Mouse (Mus musculus) embryonic facial prominence, embryonic 14.5 days (tissue): ENCODE measurements around the gene Ap3s2. TPM values are rescaled to one million over a fixed set of nuclear protein-coding genes. Genes with fewer than 3 reads are reported as not detected.

Source experiments
- ATAC-seq: fragments of 200-750 bp; cut with Nextera tagmentation; 2 replicates; pipeline ENCODE4 v1.8.0; 2017; ENCODE audit warnings: low read depth, moderate number of reproducible peaks, moderate TSS enrichment
- DNase-seq: peaks from one replicate; pipeline ENCODE4 v3.0.0-alpha.2; 2015; ENCODE audit warnings: low spot score
- H3K27ac ChIP-seq: fragments of 300-500 bp; sonication (generic); replicated peaks from 2 replicates; pipeline ENCODE4 v1.5.1; 2014; ENCODE audit warnings: low read depth, mild to moderate bottlenecking, low read length, moderate library complexity
- H3K27me3 ChIP-seq: fragments of 300-500 bp; sonication (generic); replicated peaks from 2 replicates; pipeline ENCODE4 v1.6.1; 2014; ENCODE audit warnings: low read length; ENCODE audit not compliant: control insufficient read depth, insufficient read depth
- H3K36me3 ChIP-seq: fragments of 300-500 bp; sonication (generic); 2 replicates; pipeline ENCODE4 v1.6.1; 2014; ENCODE audit warnings: low read length, mixed read lengths; ENCODE audit not compliant: control insufficient read depth, insufficient read depth
- H3K4me1 ChIP-seq: fragments of 300-500 bp; sonication (generic); 2 replicates; pipeline ENCODE4 v1.6.1; 2014; ENCODE audit warnings: antibody characterized with exemption, low read length; ENCODE audit not compliant: control insufficient read depth, insufficient read depth
- H3K4me2 ChIP-seq: fragments of 300-500 bp; sonication (generic); 2 replicates; pipeline ENCODE4 v1.6.1; 2014; ENCODE audit warnings: low read depth, mild to moderate bottlenecking, low read length, moderate library complexity, mixed read lengths
- H3K4me3 ChIP-seq: fragments of 300-500 bp; sonication (generic); 2 replicates; pipeline ENCODE4 v1.5.1; 2014; ENCODE audit warnings: low read depth, mild to moderate bottlenecking, low read length
- H3K9ac ChIP-seq: fragments of 300-500 bp; sonication (generic); 2 replicates; pipeline ENCODE4 v1.6.1; 2014; ENCODE audit warnings: low read depth, mild to moderate bottlenecking, low read length, moderate library complexity, mixed read lengths
- H3K9me3 ChIP-seq: fragments of 300-500 bp; sonication (generic); 2 replicates; pipeline ENCODE4 v1.6.1; 2016; ENCODE audit warnings: low read length; ENCODE audit not compliant: control insufficient read depth
- WGBS: fragments of 180-500 bp; shearing (Covaris S2); extraction: QIAGEN DNeasy Blood & Tissue Kit; methylation state at CpG from one replicate; pipeline ENCODE4 v1.1.7; 2014; 5-methylcytosine and 5-hydroxymethylcytosine counted together
- polyA plus RNA-seq: library from polyadenylated mRNA; unstranded; fragments of >200 nt; fragmentation: Nextera tagmentation; extraction: Ambion mirVana; gene quantifications from 2 replicates; pipeline ENCODE4 v1.2.1, GENCODE M21; 2014

The Ap3s2 gene
- polyA plus RNA-seq, 1 experiment from 2014 or later = 31.9 TPM

DNA sequence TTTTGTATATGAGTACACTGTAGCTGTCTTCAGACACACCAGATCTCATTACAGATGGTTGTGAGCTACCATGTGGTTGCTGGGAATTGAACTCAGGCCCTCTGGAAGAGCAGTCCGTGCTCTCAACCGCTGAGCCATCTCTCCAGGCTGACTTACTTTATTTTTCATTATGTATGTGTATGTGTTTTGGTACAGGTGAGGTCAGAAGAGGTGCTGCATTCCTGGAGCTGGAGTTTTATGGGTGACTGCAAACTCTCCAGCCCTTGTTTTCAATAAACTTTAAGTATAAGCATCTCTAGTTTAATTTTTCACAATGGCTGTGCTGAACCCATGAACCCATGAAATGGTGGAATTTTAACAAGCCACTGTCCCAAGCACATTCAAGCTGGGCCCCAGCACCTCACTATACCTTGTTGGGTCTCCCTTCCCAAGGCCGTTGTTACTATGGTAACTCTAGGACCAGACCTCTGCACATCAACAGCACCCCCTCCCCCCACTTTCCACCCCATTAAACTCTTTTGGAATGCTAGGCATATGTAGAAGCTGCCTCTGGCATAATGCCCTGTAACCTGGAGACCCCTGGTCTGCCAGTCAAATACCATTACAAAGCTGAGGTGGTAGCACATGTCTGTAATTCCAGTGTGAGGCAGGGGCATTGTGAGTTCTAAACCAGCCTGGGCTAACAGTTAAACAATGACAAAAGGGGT lies 54.0 kb downstream of the Ap3s2 start:
- no peak overlapping the region for H3K9ac ChIP-seq
- 76% methylated on average over 3 of the region's 3 CpGs for WGBS
- no peaks in the 10 kb centered on the region for H3K4me1 ChIP-seq
- no peak overlapping the region for H3K27ac ChIP-seq
- H3K9me3 ChIP-seq = no peaks in the 10 kb centered on the region
- no peak for DNase-seq
- no peak overlapping the region for H3K4me2 ChIP-seq
- no peaks in the 10 kb centered on the region for H3K27me3 ChIP-seq
- H3K36me3 ChIP-seq = no peaks in the 10 kb centered on the region
- no peak overlapping the region for H3K4me3 ChIP-seq
- no peak for ATAC-seq

DNA sequence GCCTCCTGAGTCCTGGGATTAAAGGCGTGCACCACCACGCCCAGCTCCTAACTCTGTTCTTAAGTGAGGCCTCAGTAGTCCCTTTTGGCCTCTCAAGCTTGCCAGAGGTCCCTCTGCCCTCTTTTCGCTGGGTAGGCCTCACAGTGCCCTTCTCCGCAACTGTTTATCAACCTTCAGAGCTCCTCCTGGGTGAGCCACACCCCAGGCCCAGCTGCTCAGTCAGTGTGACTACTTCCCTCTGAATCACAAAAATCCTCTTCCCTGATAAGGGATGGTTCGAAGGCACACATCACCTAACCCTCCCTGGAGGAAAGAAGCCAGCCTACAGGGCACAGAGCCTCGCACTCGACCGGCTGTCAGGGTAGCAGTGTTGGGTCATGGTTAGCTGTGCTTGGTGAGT lies 58.7 kb downstream of the Ap3s2 start:
- 89% methylated on average over 8 of the region's 8 CpGs for WGBS
- DNase-seq (no peak), ATAC-seq (no peak)

DNA sequence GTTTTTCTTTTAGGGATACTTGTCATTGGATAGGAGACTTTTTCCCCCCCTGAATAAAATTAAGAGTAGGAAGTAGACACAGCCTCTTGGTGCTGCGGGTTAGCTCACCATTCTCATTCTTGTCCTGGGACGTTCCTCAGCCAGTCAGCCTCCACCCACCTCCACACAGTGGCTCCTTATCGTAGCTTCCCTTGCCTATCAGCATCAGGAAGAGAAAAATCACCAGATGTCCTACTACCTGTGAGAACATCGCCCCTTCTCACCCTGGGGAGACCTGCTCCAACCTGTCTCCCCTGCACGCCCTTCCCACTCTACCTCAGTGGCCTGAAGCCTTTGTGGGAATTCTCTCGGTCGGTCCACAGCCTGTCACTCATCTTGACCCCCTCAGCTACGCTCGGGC lies 59.6 kb downstream of the Ap3s2 start, which contains the start of gene Anpep:
Gene Anpep, minus strand, starts transcription at position 249 of the 400 bp plus-strand sequence.
- no peak within 1 kb of the TSS for H3K9ac ChIP-seq
- DNase-seq (no peak), ATAC-seq (no peak)
- H3K27ac ChIP-seq = no peak within 1 kb of the TSS
- 61% methylated on average over 9 of the region's 9 CpGs for WGBS
- no peak within 1 kb of the TSS for H3K4me2 ChIP-seq
- H3K4me1 ChIP-seq = peaks cover 12% of the 10 kb centered on the region
- H3K9me3 ChIP-seq = no peaks in the 10 kb centered on the region
- H3K27me3 ChIP-seq = no peaks in the 10 kb centered on the region
- no peaks in the 10 kb centered on the region for H3K36me3 ChIP-seq
- no peak within 1 kb of the TSS for H3K4me3 ChIP-seq

More for the DNA sequence above, 58.7 kb downstream of the Ap3s2 start:
- H3K4me2 ChIP-seq = no peak overlapping the region
- peaks cover 12% of the 10 kb centered on the region for H3K4me1 ChIP-seq
- H3K9ac ChIP-seq = no peak overlapping the region
- H3K27ac ChIP-seq = no peak overlapping the region
- no peaks in the 10 kb centered on the region for H3K9me3 ChIP-seq
- H3K4me3 ChIP-seq = no peak overlapping the region
- no peaks in the 10 kb centered on the region for H3K36me3 ChIP-seq
- H3K27me3 ChIP-seq = no peaks in the 10 kb centered on the region

DNA sequence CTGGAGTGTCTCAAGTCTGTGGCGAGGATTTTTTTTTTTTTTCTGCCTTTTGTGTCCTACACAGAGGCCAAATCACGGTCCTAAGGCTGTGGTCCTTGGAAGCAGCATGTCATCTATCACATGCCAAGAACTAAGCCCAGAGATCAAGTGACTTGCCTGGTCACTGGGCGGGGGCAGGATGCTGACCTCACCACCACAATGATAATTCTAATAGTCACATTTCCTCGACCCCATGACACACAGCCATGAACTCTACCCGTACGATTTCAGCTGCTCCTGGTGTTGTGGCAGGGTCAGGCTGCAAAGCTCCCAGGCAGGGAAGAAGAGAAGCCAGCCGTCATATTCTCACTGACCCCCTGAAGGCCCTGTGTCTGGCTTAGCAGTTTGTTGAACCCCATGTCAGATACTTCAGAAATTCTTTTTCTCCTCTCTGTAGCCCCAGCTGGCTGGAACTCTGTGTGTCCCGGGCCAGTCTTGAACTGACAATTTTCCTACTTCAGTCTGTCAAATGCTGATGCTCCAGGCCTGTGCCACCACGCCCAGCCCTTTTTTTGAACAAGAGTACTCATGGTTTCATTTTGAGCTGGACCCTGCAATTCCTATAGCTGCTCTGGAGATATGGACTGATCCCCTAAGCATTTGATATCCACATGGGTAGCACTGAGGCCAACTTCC lies 61.4 kb downstream of the Ap3s2 start:
- DNase-seq (no peak), ATAC-seq (no peak)
- Histone ChIP-seq H3K4me1 (peaks cover 12% of the 10 kb centered on the region), H3K27me3 (no peaks in the 10 kb centered on the region), H3K4me3 (no peak overlapping the region), H3K4me2 (no peak overlapping the region), H3K36me3 (no peaks in the 10 kb centered on the region), H3K9me3 (no peaks in the 10 kb centered on the region), H3K9ac (no peak overlapping the region), H3K27ac (no peak overlapping the region)
- WGBS = 56% methylated on average over 9 of the region's 9 CpGs

DNA sequence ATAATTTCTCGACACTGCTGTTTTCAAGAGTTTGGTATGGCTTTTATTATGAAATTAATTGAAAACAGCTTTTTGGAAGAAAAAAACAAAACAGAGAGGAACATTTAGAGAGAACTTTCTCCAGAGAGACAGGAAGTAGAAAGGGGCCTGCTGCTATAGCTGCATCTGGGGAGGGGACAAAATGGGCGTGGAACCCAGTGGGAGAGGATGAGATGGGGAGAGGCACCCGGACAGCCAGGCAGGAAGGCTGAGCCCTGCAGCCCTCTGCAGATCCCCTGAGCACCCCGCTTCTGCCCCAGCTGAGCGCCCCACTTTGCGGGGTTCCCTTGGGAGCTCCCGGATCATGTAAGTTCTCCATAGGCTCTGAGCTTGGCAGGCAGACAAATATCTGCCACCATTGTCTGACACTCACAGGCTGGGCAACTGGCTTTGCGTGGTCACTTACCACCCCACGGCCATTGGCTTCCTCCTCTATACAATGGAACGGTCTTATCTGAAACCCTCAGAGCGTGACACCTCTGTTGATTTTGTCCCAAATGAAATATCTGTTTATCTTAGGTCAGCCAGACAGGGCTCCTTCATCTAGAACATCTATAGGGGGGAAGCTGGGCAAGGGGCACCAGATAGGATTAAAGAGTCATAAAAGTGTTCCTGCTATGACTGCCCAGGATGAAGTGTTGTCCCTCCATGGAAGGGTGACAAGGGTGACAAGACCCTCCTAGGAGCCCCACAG lies 62.1 kb downstream of the Ap3s2 start:
- 51% methylated on average over 11 of the region's 11 CpGs for WGBS
- H3K27ac ChIP-seq = peak overlapping the region; percentile 75
- no peaks in the 10 kb centered on the region for H3K9me3 ChIP-seq
- H3K36me3 ChIP-seq = no peaks in the 10 kb centered on the region
- H3K4me3 ChIP-seq = no peak overlapping the region
- peaks cover 12% of the 10 kb centered on the region for H3K4me1 ChIP-seq
- ATAC-seq (no peak; the same call in 1 of the 2 replicates), DNase-seq (peak; percentile 74)
- H3K9ac ChIP-seq = no peak overlapping the region
- H3K27me3 ChIP-seq = no peaks in the 10 kb centered on the region
- 0 out of 2 replicates have a peak overlapping the region, but pooled peaks have one; percentile 15 for H3K4me2 ChIP-seq

DNA sequence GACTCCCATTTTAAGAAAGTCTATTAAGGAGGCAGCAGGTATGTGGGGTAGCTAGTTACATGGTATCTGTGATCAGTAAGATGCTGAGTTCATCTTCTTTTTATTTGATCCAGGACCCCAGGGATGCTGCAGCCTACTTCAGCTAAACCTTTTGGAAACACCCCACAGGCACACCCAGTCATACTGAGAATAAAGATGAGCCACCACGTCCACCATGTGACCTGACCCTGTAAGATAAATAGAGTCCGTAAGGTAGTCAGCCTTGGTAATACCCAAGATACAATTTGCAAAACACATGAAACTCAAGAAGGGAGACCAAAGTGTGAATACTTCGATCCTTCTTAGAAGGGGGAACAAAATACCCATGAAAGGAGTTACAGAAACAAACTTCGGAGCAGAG lies 64.1 kb downstream of the Ap3s2 start:
- peaks cover 12% of the 10 kb centered on the region for H3K4me1 ChIP-seq
- ATAC-seq (no peak), DNase-seq (no peak)
- H3K4me3 ChIP-seq = no peak overlapping the region
- 77% methylated on average over 4 of the region's 4 CpGs for WGBS
- no peak overlapping the region for H3K9ac ChIP-seq
- H3K4me2 ChIP-seq = no peak overlapping the region
- no peaks in the 10 kb centered on the region for H3K36me3 ChIP-seq
- H3K27ac ChIP-seq = no peak overlapping the region
- no peaks in the 10 kb centered on the region for H3K9me3 ChIP-seq
- H3K27me3 ChIP-seq = no peaks in the 10 kb centered on the region

DNA sequence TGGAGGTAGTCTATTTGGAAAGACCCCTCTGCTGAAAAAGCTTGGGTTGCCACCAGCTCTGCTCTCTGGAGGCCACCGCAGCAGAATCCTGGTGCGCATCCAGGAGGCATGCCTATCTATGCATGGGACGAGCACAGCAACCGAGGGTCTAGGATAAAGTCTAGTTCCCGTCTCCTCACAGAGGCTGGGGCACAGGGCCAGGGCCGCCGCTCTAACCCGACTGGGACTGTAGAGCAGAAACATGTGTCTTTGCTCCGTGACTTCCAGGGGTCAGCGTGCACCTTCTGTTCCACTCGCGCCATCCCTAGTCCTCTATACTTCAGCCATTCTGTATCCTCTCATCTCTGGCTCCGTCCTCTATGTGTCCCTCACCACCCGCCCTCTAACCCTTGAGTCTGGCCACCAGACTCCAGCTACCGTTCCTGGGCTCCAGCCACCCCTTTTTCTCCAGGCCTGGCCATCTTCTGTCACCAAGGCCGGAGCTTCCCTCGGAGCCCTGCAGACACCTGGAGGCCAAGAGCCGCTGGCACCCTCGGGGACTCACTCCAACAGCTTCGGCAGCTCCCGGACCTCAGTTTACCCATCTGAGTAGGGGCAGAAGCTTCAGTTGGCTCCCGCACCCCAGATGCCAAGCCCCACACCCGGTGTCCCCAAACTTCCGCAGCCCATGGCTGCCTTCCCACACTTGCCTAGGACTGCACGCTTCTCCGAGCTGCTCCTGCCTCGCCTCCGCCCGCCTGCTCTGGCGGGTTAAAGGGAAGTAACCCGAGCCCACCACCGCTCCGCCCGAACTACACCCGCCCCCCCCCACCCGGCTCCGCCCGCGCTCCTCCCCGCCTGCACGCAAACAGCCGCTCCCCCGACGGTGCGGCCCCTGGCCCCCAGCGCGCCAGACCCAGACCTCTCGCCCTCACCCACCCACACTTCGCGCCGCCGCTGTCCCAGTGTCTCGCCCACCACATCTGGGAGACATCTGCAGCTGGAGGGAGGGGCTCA lies 72.7 kb downstream of the Ap3s2 start:
- 6% methylated on average over 41 of the region's 53 CpGs for WGBS
- ATAC-seq (peak; percentile 92), DNase-seq (peak; percentile 91)
- peak overlapping the region; percentile 41 for H3K4me3 ChIP-seq
- H3K27me3 ChIP-seq = no peaks in the 10 kb centered on the region
- H3K9ac ChIP-seq = peak overlapping the region; percentile 60
- no peaks in the 10 kb centered on the region for H3K9me3 ChIP-seq
- no peaks in the 10 kb centered on the region for H3K36me3 ChIP-seq
- H3K4me2 ChIP-seq = peak overlapping the region; percentile 74
- H3K27ac ChIP-seq = peak overlapping the region; percentile 44; the same call in 1 of the 2 replicates
- H3K4me1 ChIP-seq = peaks cover 28% of the 10 kb centered on the region

DNA sequence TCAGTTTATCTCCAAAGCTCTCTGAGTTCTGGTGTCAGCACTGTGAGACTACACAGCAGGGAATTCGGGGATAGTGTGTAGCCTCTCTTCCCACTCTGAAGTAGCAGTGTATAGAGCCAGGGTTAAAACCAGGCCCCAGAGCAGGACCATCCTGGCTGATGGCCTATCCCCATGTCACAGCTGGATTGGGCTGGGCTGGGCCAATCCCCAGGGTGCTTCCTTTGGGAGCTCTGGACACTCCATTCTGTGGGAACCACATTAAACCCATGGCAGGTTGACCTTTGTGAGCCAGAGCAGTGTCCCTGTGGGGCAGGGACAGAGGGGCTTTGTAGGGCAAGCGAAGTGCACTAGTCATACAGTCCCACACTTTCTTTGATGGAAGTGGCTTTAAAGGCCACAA lies 74.1 kb downstream of the Ap3s2 start:
- 75% methylated on average over 2 of the region's 2 CpGs for WGBS
- 0 out of 2 replicates have a peak overlapping the region, but pooled peaks have one; percentile 4 for H3K4me2 ChIP-seq
- H3K36me3 ChIP-seq = 0 out of 2 replicates have a peak, but pooled peaks cover 4% of the 10 kb centered on the region
- H3K9me3 ChIP-seq = no peaks in the 10 kb centered on the region
- no peak overlapping the region for H3K9ac ChIP-seq
- no peaks in the 10 kb centered on the region for H3K27me3 ChIP-seq
- H3K27ac ChIP-seq = no peak overlapping the region
- ATAC-seq (no peak), DNase-seq (no peak)
- no peak overlapping the region for H3K4me3 ChIP-seq
- H3K4me1 ChIP-seq = peaks cover 32% of the 10 kb centered on the region
